Mouse (Mus musculus) heart, embryonic 11.5 days (tissue): ENCODE results near the gene S100g. TPM values are rescaled to one million over a fixed set of nuclear protein-coding genes. Genes with fewer than 3 reads are reported as not detected.

Experiments
- ATAC-seq: fragments of 200-750 bp; cut with Nextera tagmentation; replicated peaks from 2 replicates; pipeline ENCODE4 v1.8.0; 2017; ENCODE audit warnings: moderate library complexity; ENCODE audit not compliant: insufficient number of reproducible peaks, low FRiP score, low TSS enrichment
- H3K27ac ChIP-seq: fragments of 300-500 bp; sonication (generic); 2 replicates; pipeline ENCODE4 v1.5.1; 2014; ENCODE audit warnings: mild to moderate bottlenecking, low read depth, low read length
- H3K27me3 ChIP-seq: fragments of 300-500 bp; sonication (generic); 2 replicates; pipeline ENCODE4 v1.6.1; 2014; ENCODE audit warnings: mild to moderate bottlenecking, low read length, mixed read lengths; ENCODE audit not compliant: control insufficient read depth, insufficient read depth
- H3K36me3 ChIP-seq: fragments of 300-500 bp; sonication (generic); 2 replicates; pipeline ENCODE4 v1.6.1; 2014; ENCODE audit warnings: mild to moderate bottlenecking, low read length, moderate library complexity, mixed read lengths; ENCODE audit not compliant: control insufficient read depth, insufficient read depth
- H3K4me1 ChIP-seq: fragments of 300-500 bp; sonication (generic); 2 replicates; pipeline ENCODE4 v1.6.1; 2014; ENCODE audit warnings: low read length; ENCODE audit not compliant: control insufficient read depth, insufficient read depth
- H3K4me2 ChIP-seq: fragments of 300-500 bp; sonication (generic); 2 replicates; pipeline ENCODE4 v1.6.1; 2014; ENCODE audit warnings: mild to moderate bottlenecking, moderate library complexity
- H3K4me3 ChIP-seq: fragments of 300-500 bp; sonication (generic); 2 replicates; pipeline ENCODE4 v1.5.1; 2014; ENCODE audit warnings: low read depth, low read length
- H3K9ac ChIP-seq: fragments of 300-500 bp; sonication (generic); 2 replicates; pipeline ENCODE4 v1.6.1; 2014; ENCODE audit warnings: mild to moderate bottlenecking, low read depth, low read length, moderate library complexity
- H3K9me3 ChIP-seq: fragments of 300-500 bp; sonication (generic); replicated peaks from 2 replicates; pipeline ENCODE4 v1.6.1; 2016; ENCODE audit warnings: low read length; ENCODE audit not compliant: control insufficient read depth
- WGBS: fragments of 180-500 bp; shearing (Covaris S2); extraction: QIAGEN DNeasy Blood & Tissue Kit; methylation state at CpG from one replicate; pipeline ENCODE4 v1.1.7; 2014; ENCODE audit not compliant: insufficient replicate concordance; 5-methylcytosine and 5-hydroxymethylcytosine counted together
- polyA plus RNA-seq: library from polyadenylated mRNA; unstranded; fragments of >200 nt; fragmentation: Nextera tagmentation; extraction: Ambion mirVana; gene quantifications from 2 replicates; pipeline ENCODE4 v1.2.1, GENCODE M21; 2014

S100g gene
- 0.63 TPM in 1 of 2 replicates, not detected in the other for polyA plus RNA-seq

DNA sequence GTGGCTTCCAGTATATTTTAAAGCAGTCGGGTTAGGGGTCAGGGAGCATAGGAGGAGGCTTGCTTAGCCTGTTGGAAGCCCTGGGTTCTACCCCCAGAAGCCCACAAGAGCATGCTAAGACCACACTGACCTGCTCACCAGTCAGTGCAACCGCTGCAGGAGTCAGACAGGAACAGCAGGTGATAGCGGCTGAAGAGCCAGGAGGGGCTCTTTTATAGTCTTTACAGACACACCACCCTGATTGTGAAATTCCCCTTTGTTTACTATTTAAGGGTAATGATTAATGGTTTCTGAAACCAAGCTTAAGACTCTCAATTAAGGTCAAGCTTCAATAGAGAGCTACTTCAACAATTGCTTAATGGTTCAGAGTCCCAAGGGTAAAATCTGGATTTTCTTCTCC, at the start of gene S100g:
Gene S100g (minus strand): TSS at position 217 of the 400 bp plus-strand sequence.
- no peak within 1 kb of the TSS for H3K4me3 ChIP-seq
- WGBS = 53% methylated on average over 3 of the region's 3 CpGs
- no peak within 1 kb of the TSS for H3K27ac ChIP-seq
- H3K27me3 ChIP-seq = peaks cover 2% of the 10 kb centered on the region; the same call in 1 of the 2 replicates
- no peaks in the 10 kb centered on the region for H3K36me3 ChIP-seq
- no peak within 1 kb of the TSS for H3K4me2 ChIP-seq
- no peaks in the 10 kb centered on the region for H3K9me3 ChIP-seq
- ATAC-seq = no peak
- H3K4me1 ChIP-seq = no peaks in the 10 kb centered on the region
- no peak within 1 kb of the TSS for H3K9ac ChIP-seq

DNA sequence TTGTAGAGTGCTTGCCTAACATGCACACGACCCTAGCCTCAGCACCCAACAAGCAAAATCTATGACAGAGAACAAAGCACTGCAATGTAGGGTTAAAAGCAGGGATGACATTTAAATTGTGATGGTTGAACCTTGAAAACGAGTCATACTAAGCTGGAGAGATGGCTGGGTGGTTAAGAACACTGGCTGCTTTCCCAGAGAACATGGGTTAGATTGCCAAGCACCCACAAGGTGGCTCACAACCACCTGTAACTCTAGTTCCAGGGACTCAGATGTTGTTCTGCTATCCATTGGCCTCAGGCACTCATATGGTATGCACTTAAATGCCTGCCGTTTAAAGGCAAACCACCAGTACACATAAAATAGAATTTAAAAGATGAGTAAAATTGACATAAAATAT, 27.7 kb upstream of the S100g start:
- Histone ChIP-seq H3K27me3 (no peaks in the 10 kb centered on the region), H3K27ac (no peak overlapping the region), H3K9ac (no peak overlapping the region), H3K9me3 (no peaks in the 10 kb centered on the region), H3K4me1 (no peaks in the 10 kb centered on the region), H3K36me3 (no peaks in the 10 kb centered on the region), H3K4me3 (no peak overlapping the region), H3K4me2 (no peak overlapping the region)
- WGBS = 72% methylated on average over 3 of the region's 3 CpGs
- no peak for ATAC-seq

- Histone ChIP-seq H3K4me1 (no peaks in the 10 kb centered on the region), H3K36me3 (no peaks in the 10 kb centered on the region), H3K4me2 (no peak overlapping the region), H3K27me3 (no peaks in the 10 kb centered on the region), H3K9ac (no peak overlapping the region), H3K9me3 (no peaks in the 10 kb centered on the region), H3K4me3 (no peak overlapping the region), H3K27ac (no peak overlapping the region)
- no peak for ATAC-seq
- WGBS = 76% methylated on average over 4 of the region's 4 CpGs
Observed at GRCm38 (mm10) chrX:162991396-162991795, 27.0 kb upstream of the S100g start.

- WGBS = 90% methylated on average over 10 of the region's 10 CpGs
- Histone ChIP-seq H3K27ac (no peak overlapping the region), H3K4me1 (no peaks in the 10 kb centered on the region), H3K36me3 (no peaks in the 10 kb centered on the region), H3K4me3 (no peak overlapping the region), H3K9me3 (no peaks in the 10 kb centered on the region), H3K27me3 (no peaks in the 10 kb centered on the region), H3K9ac (no peak overlapping the region), H3K4me2 (no peak overlapping the region)
- no peak for ATAC-seq
Observed at GRCm38 (mm10) chrX:162986876-162987495, 22.6 kb upstream of the S100g start.

DNA sequence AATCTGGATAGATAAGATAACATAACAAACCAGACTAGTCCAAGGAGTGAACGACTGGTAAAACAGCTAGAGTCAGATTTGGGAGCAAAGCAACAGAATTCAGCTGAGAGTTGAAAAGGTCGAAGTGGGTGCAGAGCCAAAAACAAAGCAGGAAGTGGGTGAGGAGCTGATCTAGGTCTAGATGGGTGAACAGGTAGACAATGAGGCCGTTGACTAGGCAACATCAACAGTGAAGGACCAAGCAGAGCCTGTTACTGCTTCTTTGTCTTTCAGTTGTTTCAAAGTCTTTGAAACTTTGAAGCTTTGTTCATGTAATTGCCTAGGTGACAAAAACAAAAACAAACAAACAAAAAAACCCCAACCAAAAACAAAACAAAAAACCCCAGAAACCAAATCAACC, 11.8 kb upstream of the S100g start:
- H3K4me2 ChIP-seq = no peak overlapping the region

DNA sequence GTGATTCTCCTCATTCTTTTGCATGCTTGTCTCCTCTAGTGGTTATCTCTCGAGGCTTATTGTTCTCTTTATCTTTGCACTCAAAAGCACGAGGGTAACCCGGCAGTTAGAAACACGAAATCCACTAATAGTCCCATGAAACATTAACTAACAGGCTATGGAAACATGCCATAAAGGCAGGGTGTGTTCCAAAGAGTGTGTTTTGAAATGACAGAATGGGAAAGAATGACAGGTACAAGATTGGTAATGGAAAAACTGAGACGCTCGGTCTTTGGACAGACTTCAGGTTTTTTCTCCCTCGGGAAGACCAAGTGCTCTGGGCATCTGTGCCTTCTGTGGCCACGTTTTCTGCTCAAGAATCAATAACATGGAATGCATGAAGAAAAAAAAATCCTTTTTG, 3.1 kb upstream of the S100g start:
- Histone ChIP-seq H3K27me3 (peaks cover 2% of the 10 kb centered on the region; the same call in 1 of the 2 replicates), H3K9me3 (no peaks in the 10 kb centered on the region), H3K27ac (no peak overlapping the region), H3K4me3 (no peak overlapping the region), H3K9ac (no peak overlapping the region), H3K4me1 (no peaks in the 10 kb centered on the region), H3K36me3 (no peaks in the 10 kb centered on the region), H3K4me2 (no peak overlapping the region)
- ATAC-seq = no peak
- 55% methylated on average over 8 of the region's 8 CpGs for WGBS

More for the DNA sequence above, 11.8 kb upstream of the S100g start:
- H3K4me3 ChIP-seq = no peak overlapping the region
- ATAC-seq = no peak
- no peaks in the 10 kb centered on the region for H3K36me3 ChIP-seq
- H3K4me1 ChIP-seq = no peaks in the 10 kb centered on the region
- H3K27me3 ChIP-seq = no peaks in the 10 kb centered on the region
- no peaks in the 10 kb centered on the region for H3K9me3 ChIP-seq
- H3K27ac ChIP-seq = no peak overlapping the region
- 70% methylated on average over 3 of the region's 3 CpGs for WGBS
- H3K9ac ChIP-seq = no peak overlapping the region

GRCm38 (mm10) chrX:162963840-162964239, 559 bp downstream of the S100g start:
- WGBS = 48% methylated on average over 4 of the region's 4 CpGs

GRCm38 (mm10) chrX:162957921-162958320, 6.5 kb downstream of the S100g start:
- no peaks in the 10 kb centered on the region for H3K9me3 ChIP-seq
- WGBS = 79% methylated on average over 3 of the region's 3 CpGs
- H3K4me3 ChIP-seq = no peak overlapping the region
- no peak overlapping the region for H3K27ac ChIP-seq
- no peak for ATAC-seq
- H3K36me3 ChIP-seq = no peaks in the 10 kb centered on the region
- no peaks in the 10 kb centered on the region for H3K4me1 ChIP-seq
- no peak overlapping the region for H3K4me2 ChIP-seq
- H3K27me3 ChIP-seq = no peaks in the 10 kb centered on the region
- H3K9ac ChIP-seq = no peak overlapping the region

More at GRCm38 (mm10) chrX:162963840-162964239, 559 bp downstream of the S100g start:
- Histone ChIP-seq H3K4me3 (no peak overlapping the region), H3K36me3 (no peaks in the 10 kb centered on the region), H3K27ac (no peak overlapping the region), H3K9me3 (no peaks in the 10 kb centered on the region), H3K27me3 (peaks cover 2% of the 10 kb centered on the region; the same call in 1 of the 2 replicates), H3K4me1 (no peaks in the 10 kb centered on the region), H3K4me2 (no peak overlapping the region), H3K9ac (no peak overlapping the region)
- ATAC-seq = no peak

DNA sequence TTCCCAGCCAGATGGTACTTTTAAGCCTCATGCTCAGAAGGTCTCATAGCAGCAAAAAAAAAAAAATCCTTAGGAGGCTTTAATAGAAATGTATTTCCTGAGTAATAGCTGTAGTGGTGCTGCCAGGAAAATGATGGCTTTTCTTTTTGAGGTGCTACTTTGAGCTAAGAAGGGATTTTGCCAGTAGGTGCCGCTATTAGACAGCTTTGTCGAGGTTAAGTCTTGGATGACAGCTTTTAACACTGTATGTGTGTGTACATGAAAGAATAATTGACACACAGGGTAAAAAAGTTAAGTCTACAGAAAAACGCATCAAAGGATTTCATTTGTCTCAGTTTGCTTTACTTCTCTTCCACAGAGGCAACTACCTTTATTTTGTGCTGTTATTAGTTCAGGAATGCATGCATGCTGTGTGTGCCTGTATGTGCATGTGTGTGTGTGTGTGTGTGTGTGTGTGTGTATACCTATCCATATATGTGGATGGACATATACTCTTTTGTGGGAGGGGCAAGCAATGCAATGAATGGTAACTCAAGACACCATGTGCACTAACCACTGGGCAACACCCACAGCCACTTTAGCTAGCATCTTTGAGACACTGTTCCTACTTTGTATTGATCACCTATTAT, 14.5 kb downstream of the S100g start:
- Histone ChIP-seq H3K4me2 (no peak overlapping the region), H3K27ac (no peak overlapping the region), H3K4me3 (no peak overlapping the region), H3K9me3 (no peaks in the 10 kb centered on the region), H3K4me1 (no peaks in the 10 kb centered on the region), H3K9ac (no peak overlapping the region), H3K27me3 (no peaks in the 10 kb centered on the region), H3K36me3 (no peaks in the 10 kb centered on the region)
- WGBS = 33% methylated on average over 3 of the region's 3 CpGs
- no peak for ATAC-seq
